Mouse (Mus musculus): ENCODE data around the gene Frmd4b. TPM values are rescaled to one million over a fixed set of nuclear protein-coding genes. Genes with fewer than 3 reads are reported as not detected.
"Not testable (repeated sequence)": the region's sequence is repeated elsewhere in the genome, so short reads cannot be mapped to it uniquely, and the experiment has no call there.

The Frmd4b gene
- total RNA-seq, 1 experiment from 2014 or later = 25.3 TPM

DNA sequence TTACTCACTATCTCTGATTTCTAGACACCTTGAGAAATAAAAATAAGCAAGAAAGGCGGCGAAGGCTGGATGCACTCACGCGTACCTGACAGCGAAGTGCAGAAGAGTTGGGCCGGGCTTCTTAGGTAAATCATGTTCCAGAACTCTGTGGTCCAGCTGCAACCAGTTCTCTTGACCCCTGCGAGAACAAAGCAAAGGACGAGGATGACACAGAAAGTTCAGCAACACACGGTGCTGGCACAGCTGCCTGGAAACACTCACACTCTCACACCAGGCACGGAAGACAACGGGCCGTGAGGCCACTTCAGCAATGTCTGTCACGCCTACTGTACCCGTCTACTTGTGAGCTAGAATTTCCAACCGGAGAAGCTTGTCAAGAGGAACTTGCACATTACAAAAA is 204.9 kb downstream of the Frmd4b start:
- DNase-seq = no peak

DNA sequence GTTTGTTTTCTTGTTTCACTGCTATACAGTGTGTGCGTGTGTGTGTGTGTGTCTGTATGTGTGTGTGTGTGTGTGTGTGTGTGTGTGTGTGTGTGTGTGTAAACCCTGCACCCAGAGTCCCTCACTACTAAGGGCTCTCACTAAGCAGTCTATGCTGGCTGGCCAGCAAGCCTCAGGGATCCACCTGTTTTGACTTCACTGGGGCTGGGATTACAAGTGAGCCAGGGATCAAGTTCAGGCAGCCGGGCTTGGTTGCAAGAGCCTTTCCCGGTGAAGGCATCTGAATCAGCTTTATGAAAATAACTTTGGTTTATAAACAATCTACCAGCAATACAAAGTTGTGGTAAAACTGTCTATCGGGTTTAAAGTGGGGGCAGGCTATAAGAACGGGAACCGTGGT is 206.0 kb downstream of the Frmd4b start:
- no peak for DNase-seq

DNA sequence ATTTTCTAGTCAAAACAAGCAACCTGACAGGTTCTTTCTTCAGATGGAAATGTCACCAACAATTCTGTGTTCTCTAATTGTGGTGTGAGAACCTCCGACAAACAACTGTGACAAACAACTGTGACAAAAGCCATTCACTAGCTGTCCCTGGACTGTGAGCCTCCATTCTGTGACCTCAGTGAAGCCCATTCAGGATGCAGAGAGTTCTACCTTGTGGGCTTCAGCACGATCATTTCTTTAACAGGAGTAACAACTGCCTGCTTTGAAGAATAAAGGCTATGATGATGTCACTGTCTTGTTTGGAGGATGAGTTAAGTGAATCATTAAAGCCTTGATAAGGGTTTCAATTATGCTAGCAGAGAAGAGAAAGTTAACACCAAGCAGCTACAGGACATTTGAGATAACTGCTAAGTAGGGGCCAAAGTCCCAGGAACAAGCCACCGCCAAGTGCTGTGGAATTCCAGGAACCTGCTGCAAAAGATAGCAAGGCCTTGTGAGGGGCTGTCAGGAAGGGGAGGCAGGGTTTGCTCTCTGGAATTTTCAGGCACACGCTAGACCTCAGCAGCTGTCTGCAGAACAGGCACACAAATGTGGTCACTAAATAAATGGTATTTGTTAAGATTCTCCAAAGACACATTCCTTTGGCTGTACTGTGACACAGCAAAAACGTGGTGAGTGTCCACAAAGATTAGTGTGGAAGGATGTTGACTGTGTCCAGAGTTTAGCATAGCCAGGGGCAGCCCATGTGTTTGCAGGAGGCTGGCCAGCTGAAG is 207.7 kb downstream of the Frmd4b start:
- DNase-seq = no peak

DNA sequence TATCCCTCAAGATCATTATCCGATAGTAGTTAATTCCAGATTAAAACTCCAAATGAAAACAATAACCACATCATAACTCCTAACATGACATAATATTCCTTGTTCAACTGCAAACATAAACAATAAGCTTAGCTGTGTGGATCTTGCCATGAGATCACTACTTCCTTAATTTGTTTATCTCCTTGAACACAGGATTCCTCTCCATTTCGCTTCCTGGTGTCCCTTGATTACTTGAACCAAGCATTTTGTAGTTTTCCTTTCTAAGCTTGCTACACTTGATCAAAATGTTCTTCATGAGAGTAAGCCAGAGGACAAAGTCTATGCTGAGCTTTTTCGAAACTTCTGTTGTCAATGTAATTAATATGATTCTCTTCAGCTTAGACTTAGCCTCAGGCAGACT is 209.4 kb downstream of the Frmd4b start:
- no peak for DNase-seq

DNA sequence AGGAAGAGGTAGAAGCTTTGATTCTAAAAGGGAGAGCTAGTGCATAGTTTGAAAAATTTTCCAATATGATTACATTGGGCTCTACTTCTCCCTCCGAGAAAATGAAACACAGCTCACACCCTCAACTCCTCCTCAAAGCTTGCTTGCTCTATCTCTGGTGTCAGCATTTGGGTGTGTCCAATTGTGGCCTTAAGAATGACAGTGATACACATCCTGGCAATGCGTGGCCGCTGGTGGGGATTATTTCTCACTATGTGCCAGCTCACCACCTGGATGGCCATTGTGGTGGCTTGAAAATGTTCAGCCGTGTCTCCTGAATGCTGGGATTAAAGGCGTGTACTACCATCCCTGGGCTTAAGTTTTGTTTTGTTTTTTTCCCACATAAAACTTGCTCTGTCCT is 209.9 kb downstream of the Frmd4b start:
- no peak for DNase-seq

DNA sequence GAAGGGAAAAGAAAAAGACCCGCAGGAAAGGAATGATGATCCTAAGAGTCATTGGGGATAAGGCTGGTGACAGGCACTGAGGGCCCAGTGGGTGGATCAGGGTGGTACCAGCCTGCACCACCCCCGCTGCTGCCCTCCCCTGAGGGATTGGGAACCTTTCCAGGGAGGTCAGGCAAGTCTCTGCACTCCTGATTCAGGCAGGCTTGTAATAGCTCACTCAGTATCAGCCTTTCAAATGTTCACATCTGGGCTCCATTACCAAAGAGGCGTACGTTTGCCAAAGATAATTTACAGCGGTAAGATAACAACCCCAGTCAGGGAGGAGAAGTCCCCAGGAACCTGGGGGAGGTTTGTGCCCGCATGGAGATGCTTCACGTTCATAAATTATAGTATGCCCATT is 212.0 kb downstream of the Frmd4b start:
- DNase-seq = no peak

DNA sequence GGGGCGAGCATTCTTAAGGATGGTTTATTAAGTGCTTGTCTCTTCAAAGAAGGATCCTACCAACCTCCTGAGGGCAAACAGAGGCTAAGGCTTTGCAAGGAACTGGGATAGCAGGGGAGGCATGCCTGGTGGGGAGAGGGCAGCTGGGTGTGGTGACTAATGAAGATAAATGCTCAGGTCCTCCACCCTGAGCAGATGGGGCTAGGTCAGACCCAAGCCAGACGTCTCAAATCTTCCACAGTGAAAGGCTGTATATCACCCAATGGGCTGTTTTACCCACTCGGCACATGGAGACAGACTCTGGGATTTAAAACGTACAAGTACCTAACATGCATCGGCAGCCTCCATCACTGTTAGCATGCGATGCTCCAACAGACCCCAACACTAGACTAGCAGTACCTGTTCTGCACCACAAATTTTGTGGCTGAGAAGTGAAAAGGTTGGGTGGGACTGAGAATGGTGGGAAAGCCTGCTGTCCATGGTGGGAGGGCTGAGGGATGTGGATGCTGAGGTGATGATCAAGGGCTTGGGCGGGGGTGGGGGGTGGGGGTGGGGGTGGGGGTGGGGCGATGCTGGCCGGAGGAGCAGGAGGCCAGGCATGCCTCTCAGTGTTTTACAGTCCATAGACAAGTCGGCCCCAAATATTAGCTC is 214.4 kb downstream of the Frmd4b start:
- DNase-seq = no peak

DNA sequence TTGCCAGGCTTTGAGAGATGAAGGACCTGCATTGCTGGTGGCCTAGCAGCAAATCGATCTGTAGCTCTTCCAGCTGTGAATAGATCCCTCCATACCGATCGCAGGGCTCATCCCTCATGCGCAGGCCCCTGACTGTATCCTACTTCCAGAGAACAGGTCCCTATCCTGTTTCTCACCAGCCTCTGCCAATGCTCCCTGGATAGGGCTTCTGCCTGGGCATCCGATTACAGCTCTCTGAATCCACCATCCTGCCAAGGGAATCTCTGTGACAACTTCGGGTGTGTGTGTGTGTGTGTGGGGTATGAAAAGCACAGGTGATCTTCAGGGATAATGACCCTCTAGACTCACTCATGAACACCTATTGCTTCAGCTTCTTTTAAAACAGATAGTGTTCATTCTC is 216.9 kb downstream of the Frmd4b start:
- DNase-seq = no peak

DNA sequence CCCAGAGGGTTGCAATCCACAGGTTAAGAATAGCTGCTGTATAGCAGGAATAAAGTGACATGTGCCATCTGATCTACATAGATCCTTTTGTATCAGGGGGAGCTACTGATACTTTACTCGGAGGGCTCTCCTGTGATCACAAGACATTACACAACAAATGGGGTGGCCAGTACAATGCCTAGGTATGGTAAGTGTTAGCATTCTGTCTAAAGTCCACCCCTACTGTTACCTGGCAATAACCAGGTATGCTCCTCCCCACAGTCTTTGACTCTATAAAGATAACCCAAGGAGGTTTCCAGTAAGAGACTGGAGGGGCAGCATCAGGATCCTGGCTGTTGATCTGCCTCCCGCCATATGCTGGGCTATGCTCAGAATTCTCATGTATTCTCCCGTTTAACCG is 219.4 kb downstream of the Frmd4b start:
- no peak for DNase-seq

DNA sequence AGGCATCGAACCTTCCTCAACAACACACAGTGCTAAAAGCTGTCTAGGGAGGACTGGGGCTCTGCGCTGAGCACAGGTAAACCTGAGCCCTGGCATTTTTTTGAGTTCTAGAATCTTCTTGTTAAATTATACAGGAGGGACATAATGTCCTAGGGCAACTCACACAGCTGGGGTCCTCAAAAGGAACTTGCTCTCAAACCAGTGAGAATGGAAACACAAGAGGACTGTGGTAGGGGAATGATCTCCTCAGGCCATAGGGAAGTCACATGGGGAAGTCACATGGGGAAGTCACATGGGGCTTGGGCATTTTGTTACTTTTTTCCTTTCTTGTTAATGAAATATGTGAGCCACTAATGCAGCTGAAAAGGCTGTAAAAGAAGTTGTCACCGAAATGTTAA is 220.4 kb downstream of the Frmd4b start:
- no peak for DNase-seq

DNA sequence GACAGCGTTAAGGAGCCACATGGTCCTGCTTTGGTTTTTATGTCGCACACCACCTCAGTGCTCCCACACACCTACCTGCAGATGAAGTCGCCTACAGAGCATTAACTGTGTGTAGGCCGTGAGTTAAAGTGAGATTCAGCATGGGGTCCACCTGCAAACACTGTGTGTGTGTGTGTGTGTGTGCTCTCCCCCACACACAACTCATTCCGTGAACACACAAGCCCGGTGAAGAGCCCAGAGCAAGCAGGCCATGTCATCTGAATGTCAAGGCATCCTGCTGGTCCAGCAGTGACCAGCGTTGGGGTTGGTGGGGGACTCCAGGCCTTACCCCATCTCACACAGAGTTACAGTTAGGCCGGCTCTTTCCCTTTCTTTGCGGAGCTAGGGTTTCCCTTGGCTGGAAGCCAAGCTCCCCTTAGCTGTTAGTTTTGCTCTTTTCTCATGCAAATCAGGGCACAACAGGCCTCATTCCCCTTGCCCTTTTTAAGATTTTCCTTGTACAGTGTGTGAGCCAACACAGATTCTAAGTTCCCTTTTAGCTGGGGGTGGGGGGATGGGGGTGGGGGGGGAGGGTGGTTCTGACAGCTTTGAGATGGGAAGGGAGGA is 220.9 kb downstream of the Frmd4b start:
- no peak for DNase-seq

DNA sequence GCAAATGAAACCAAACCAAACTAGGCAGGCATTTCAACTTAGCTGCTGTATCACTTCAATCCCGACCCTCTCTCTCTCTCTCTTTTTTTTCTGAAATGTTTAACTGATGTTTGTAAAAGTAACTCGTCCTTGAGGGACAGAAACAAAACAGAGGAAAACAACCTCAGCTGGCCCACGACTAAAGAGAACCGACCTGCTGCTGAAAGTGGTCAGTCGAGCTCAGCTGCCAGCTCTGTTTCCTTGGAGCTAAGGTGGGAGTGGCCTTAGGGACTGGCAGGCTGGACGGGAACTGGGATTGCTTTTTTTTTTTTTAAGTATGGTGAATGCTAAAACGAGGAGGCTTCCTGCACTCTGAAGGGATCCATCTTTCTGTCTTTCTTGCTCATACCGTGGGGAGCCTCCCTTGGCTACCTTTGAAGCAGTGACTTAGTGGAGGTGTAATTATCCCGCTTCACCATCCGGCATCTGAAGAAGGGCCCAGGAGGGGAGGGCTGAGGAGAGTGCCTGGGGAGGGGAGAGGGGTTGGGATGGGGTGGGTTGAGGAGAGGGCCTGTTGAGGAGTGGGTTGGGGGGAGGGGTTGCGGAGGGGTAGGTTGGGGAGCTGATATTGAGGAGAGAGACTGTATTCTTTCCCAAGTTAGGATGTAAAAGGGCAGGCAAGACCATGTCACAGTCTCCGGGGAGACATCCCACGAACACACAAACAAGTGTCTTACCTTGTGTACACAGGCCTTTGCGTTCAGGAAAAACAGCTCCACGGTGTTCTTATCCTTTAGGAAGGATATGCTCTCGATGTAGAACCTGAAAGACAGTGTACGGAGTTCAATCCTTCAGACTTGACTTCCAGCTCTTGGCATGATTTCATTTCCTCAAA is 221.6 kb downstream of the Frmd4b start:
- DNase-seq = peak; percentile 51

DNA sequence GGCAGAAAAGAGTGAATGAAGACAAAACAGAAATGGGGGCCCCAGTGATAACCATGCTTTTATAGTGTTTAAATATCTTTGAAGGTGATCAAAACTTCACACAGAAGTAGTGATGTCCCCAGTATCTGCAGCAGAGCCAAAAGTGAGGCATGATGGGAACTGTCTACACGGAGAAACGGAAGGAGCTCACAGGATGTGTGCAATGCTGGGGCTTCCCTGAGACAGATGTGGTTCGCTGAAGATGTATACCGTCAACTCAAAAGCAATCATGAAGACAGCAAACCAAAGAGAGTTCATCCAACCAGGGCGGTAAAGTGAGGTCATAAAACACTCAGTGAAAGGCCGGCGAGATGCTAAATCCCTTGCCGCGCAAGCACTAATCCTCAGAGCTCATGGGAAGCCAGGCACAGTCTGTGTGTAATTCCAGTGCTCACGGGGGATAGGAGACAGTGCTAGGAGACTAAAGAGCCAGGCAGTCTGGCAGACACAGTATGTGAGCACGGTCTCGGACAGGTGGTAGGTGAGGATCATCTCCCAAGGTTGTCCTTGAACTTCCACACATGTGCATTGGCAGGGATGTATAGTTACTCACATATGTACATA is 222.8 kb downstream of the Frmd4b start:
- DNase-seq = no peak

DNA sequence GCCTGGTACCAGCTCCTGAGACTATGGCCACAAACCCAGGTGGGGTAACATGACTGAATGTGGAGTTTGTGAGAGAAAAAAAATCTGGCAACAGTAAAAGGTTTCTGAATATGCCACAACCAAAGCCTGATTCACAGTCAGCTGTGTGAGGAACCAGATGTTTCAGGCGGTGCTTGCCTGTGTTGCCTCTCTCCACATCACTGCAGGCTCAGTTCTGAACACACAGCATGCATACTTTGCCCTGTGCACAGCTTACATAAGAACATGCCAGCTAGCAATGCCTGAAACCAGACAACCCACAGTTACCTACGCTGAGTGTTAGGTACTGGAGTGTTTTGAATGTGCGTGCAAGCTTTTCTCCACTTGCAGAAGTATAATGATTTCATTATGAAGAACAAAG is 224.4 kb downstream of the Frmd4b start:
- DNase-seq = no peak

DNA sequence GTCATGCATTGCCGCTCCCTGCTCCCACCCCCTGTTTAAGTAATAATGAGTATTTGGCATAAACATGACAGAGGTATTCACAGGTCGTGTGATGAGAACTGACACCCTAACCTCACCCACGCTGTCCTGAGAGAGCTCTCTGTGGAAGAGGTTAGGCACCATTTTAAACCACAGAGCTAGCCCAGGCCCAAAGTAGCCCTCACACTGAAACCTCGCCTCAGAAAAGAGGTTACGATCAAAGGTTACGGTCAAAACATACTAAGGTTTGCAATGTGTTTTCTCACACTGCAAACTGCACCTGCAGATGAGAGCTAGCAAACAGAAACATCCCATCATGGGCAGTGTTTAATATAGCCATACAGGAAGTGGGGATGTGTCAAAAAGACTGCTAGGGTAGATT is 230.0 kb downstream of the Frmd4b start:
- no peak for DNase-seq

DNA sequence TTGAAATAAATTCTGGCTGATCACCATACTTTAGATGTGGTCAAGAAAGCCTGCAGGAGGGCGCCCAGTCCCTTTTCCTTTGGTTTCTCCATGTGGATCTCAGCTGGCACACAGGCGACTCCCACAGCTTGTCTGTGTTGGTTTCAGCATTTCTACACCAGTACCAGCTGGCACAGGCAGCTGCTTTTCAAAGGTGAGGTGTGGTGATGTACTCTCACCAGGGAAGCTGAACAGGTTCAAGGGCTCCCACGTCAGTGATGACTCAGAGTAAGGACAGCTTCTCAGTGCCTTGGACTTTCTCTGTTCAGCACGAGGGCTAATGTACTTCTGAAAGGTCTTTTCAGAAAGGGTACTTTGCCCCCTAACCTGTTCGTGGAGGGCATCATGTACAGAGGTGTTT is 232.4 kb downstream of the Frmd4b start:
- no peak for DNase-seq

DNA sequence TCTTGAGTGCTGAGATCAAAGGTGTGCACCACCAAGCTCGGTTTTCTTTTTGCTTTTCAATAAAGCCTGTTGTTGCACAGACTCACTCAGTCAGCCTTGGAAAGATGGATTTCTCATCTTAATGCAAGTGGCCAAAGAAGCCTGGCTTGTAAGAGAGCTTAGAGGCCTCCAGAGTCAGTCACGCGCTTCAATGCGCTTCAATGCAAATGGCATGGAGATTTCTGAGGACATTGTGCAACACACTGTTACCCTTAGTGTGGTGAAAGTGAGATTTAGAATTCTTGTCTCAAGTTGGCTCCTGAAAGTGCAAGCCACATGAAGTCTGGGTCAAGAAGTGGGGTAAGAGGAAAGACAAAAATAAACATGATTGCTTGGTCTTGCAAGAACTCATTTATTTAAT is 236.1 kb downstream of the Frmd4b start:
- DNase-seq = no peak

DNA sequence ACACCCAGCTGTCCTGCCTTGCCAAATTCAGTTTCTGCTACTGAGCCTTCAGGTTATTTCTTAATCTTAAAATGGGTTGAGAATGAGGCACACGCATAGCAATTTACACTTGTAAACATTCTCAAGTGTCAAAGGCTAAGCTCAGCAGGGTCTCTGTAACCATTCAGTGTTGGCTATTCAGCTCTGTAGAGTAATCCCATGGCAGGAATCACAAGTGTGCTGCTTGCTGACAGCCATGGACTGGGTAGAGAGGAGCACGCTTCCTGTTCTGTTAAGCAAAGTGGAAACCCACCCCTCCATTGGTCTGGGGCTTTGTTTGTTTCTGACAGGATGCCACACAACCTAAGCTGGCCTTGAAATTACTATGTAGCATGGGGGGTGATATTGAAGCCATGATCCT is 246.4 kb downstream of the Frmd4b start:
- DNase-seq = no peak

DNA sequence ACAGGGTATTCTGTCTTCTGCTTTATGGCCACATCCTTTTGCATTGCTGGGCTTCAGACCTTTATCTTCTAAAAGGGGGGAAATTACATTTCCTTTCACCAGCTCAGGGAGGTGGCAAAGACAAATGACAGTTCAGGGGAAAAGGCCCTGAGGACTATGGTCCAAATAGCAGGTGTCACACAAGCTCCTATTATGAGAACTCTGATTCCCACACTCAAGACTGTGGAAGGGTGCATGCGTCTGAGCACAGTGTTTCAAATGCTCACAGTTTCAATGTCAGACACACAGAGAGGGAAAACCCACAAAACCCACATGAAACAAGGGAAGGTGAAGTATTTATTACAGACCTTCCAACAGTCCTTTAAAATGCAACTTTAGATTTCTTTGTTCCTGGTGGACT is 246.9 kb downstream of the Frmd4b start:
- DNase-seq = no peak

DNA sequence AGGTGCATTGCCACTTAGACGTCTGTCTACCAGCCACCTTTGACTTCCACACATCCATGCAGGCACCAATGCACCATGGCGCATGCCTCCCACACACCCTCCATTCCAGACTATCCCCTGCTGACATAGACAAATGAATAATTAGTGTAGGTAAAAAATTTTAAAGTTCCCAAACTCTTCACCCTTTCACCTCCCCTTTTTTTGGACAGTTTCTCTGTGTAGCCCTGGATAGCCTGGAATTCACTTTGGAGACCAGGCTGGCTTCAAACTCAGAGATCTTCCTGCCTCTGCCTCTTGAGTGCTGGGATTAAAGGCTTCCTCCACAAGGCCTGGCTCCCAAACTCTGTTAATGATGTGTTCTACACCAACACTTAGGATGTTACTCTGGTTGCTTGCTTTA is 253.5 kb downstream of the Frmd4b start:
- DNase-seq = no peak

DNA sequence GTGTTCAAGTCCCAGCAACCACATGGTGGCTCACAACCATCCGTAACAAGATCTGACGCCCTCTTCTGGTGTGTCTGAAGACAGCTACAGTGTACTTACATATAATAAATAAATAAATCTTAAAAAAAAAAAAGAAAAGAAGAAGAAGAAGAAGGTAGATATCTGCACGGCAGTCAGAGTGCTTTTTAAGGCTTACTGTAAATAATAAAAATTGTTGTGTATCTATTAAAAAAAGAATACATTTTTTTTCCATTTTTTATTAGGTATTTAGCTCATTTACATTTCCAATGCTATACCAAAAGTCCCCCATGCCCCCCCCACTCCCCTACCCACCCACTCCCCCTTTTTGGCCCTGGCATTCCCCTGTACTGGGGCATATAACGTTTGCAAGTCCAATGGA is 259.7 kb downstream of the Frmd4b start:
- not testable (repeated sequence) for DNase-seq

DNA sequence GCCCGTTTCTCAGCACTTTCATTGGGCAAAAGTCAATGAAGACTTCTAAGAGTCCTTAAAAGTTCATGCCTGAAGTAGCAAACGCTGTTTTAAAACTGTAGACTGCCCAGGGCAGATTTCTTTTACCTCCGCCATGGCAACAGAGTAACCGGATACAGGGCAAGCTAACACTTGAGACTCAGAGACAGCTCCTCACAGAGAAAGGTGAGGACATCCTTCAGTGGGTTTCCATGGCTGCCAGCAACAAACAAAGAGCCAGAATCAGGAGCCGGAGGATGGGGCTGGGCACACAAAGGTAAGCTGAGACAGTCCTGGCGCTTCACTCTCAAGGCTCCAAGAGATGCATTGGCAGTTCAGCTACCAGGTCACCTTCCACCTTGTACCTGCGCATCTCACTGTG is 260.7 kb downstream of the Frmd4b start:
- DNase-seq = no peak
